Mouse (Mus musculus) myocyte (in vitro differentiated cells): ENCODE measurements at regions not wholly inside any gene's neighbourhood (a gene's known extent, or its start where the extent isn't known, plus 50 kb on each side); places are given as distances from the start of the nearest gene placed in this dataset.

ENCODE experiments used
- POLR2A ChIP-seq: IDR thresholded peaks from one replicate; pipeline ENCODE4 v1.6.1; 2011; ENCODE audit warnings: low read depth, mild to moderate bottlenecking, control low read depth, moderate library complexity; ENCODE audit not compliant: insufficient read length
- TCF12 ChIP-seq: IDR thresholded peaks from one replicate; pipeline ENCODE4 v1.6.1; 2011; ENCODE audit warnings: mild to moderate bottlenecking, control low read depth; ENCODE audit not compliant: poor library complexity, insufficient read depth, severe bottlenecking
- USF1 ChIP-seq: IDR thresholded peaks from one replicate; pipeline ENCODE4 v1.6.1; 2011; ENCODE audit warnings: low read depth, mild to moderate bottlenecking, control low read depth, moderate library complexity

DNA sequence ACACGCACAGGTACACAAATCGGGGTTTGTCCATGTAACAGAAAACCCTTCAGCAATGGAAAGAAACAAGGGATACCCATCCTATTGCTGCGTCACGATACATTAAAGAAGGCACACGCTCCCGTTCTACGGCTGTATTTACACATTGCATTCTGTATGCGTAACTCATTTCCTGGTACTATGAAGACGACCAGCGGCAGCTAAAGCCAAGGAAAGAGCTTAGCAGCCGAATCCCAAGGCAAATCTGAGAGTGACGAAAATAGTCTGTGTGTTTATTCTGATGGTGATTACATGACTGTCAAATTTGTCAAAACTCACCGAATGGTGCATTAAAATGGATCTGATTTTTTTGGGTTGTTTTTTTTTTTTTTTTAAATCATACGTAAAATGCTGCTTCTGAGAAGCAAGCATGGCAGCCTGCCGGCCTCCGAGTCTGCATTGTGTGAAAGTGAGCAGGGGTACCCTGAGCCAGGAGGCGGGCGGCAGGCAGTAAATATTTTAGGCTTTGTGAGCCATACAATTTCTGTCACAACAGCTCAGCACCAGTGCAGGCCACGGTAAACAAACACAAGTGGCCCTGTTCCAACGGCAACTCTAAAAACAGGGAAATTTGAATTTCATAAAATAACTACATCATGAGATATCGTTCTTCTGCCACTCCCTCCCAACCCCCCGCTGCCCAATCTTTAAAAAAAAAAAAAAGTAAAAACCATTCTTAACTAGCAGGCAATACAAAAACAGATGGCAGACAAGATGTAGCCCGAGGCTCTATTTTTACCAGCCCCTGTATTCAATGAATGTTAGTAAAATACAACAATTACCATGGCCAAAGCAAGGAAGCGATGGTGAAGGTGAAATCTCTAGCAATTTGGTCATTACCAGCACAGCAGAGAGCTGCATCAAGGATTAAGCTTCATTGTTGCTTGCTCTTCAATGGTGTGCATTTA, 164.2 kb upstream of the Kit start:
- TF ChIP-seq TCF12: no peak
- TF ChIP-seq USF1: no peak
- TF ChIP-seq POLR2A: no peak
